Mouse (Mus musculus) heart, postnatal 4 days (tissue): Measurements from ENCODE around the gene Fosl1. TPM values are rescaled to one million over a fixed set of nuclear protein-coding genes. Genes with fewer than 3 reads are reported as not detected.

Experiments used
- total RNA-seq, 2 experiments: library from RNA; stranded (reverse); gene quantifications; 2 replicates each; pipeline ENCODE4 v1.2.3; 2021

The Fosl1 gene
- total RNA-seq, 2 experiments from 2014 or later = not detected

Other genes starting within 250 kb of the Fosl1 start
- 10 to 100 TPM; 27.6 to 28.7 TPM for gene Pacs1, start 174.4 kb upstream of the Fosl1 start, total RNA-seq
- gene Sf3b2, start 152.1 kb upstream of the Fosl1 start, total RNA-seq = 100 to 1,000 TPM; 136 to 139 TPM
- 1 to 10 TPM; 7.4 to 9.3 TPM for gene Gal3st3, start 149.2 kb upstream of the Fosl1 start, total RNA-seq
- gene Catsper1, start 111.8 kb upstream of the Fosl1 start, total RNA-seq = not detected
- 1 to 10 TPM in 1 of 2 experiments, under 1 TPM in 1; 0.81 to 3.0 TPM for gene Cst6, start 98.0 kb upstream of the Fosl1 start, total RNA-seq
- 10 to 100 TPM; 35.0 to 37.3 TPM for gene Eif1ad, start 80.8 kb upstream of the Fosl1 start, total RNA-seq
- gene Banf1, start 80.4 kb upstream of the Fosl1 start, total RNA-seq = 100 to 1,000 TPM; 234 to 244 TPM
- 10 to 100 TPM; 52.6 to 54.1 TPM for gene Sart1, start 58.8 kb upstream of the Fosl1 start, total RNA-seq
- gene Tsga10ip, start 45.0 kb upstream of the Fosl1 start, total RNA-seq = under 1 TPM; 0.45 to 0.48 TPM
- gene Drap1, start 22.6 kb upstream of the Fosl1 start, total RNA-seq = 100 to 1,000 TPM; 231 to 246 TPM
- gene AI837181, start 22.4 kb upstream of the Fosl1 start, total RNA-seq = 10 to 100 TPM; 35.2 to 35.3 TPM
- 10 to 100 TPM; 13.5 to 13.9 TPM for gene Ccdc85b, start 10.3 kb downstream of the Fosl1 start, total RNA-seq
- 100 to 1,000 TPM; 106 to 118 TPM for gene Fibp, start 13.1 kb downstream of the Fosl1 start, total RNA-seq
- under 1 TPM; 0.24 to 0.50 TPM for gene Ctsw, start 21.0 kb downstream of the Fosl1 start, total RNA-seq
- 10 to 100 TPM; 36.7 to 37.8 TPM for gene Efemp2, start 26.4 kb downstream of the Fosl1 start, total RNA-seq
- 10 to 100 TPM; 27.9 to 32.9 TPM for gene Mus81, start 40.9 kb downstream of the Fosl1 start, total RNA-seq
- gene Cfl1, start 42.9 kb downstream of the Fosl1 start, total RNA-seq = 100 to 1,000 TPM; 719 to 727 TPM
- gene 1700020D05Rik, start 56.2 kb downstream of the Fosl1 start, total RNA-seq = 1 to 10 TPM; 1.5 to 2.1 TPM
- gene Snx32, start 63.0 kb downstream of the Fosl1 start, total RNA-seq = 1 to 10 TPM; 7.8 to 7.9 TPM
- gene Ovol1, start 113.1 kb downstream of the Fosl1 start, total RNA-seq = not detected
- gene Ap5b1, start 120.5 kb downstream of the Fosl1 start, total RNA-seq = 1 to 10 TPM; 3.8 to 4.6 TPM
- 10 to 100 TPM; 92.4 to 94.5 TPM for gene Rnaseh2c, start 154.3 kb downstream of the Fosl1 start, total RNA-seq
- gene Kat5, start 162.7 kb downstream of the Fosl1 start, total RNA-seq = 10 to 100 TPM; 38.3 to 49.2 TPM
- 10 to 100 TPM; 33.0 to 38.6 TPM for gene Rela, start 189.9 kb downstream of the Fosl1 start, total RNA-seq
- 10 to 100 TPM; 40.2 to 42.2 TPM for gene Sipa1, start 216.2 kb downstream of the Fosl1 start, total RNA-seq
- 10 to 100 TPM; 39.8 to 40.0 TPM for gene Map3k11, start 241.2 kb downstream of the Fosl1 start, total RNA-seq
- 10 to 100 TPM; 42.5 to 42.7 TPM for gene Pcnx3, start 241.4 kb downstream of the Fosl1 start, total RNA-seq